Mouse (Mus musculus) embryonic facial prominence, embryonic 14.5 days (tissue): ENCODE data around the gene Ptpn9. TPM values are rescaled to one million over a fixed set of nuclear protein-coding genes. Genes with fewer than 3 reads are reported as not detected.
A peak's percentile ranks its signal among the peaks of the same experiment; 100 is the strongest.

ENCODE experiments used
- ATAC-seq: fragments of 200-750 bp; cut with Nextera tagmentation; 2 replicates; pipeline ENCODE4 v1.8.0; 2017; ENCODE audit warnings: low read depth, moderate number of reproducible peaks, moderate TSS enrichment
- DNase-seq: peaks from one replicate; pipeline ENCODE4 v3.0.0-alpha.2; 2015; ENCODE audit warnings: low spot score
- H3K27ac ChIP-seq: fragments of 300-500 bp; sonication (generic); replicated peaks from 2 replicates; pipeline ENCODE4 v1.5.1; 2014; ENCODE audit warnings: low read depth, mild to moderate bottlenecking, low read length, moderate library complexity
- H3K27me3 ChIP-seq: fragments of 300-500 bp; sonication (generic); replicated peaks from 2 replicates; pipeline ENCODE4 v1.6.1; 2014; ENCODE audit warnings: low read length; ENCODE audit not compliant: control insufficient read depth, insufficient read depth
- H3K36me3 ChIP-seq: fragments of 300-500 bp; sonication (generic); 2 replicates; pipeline ENCODE4 v1.6.1; 2014; ENCODE audit warnings: low read length, mixed read lengths; ENCODE audit not compliant: control insufficient read depth, insufficient read depth
- H3K4me1 ChIP-seq: fragments of 300-500 bp; sonication (generic); 2 replicates; pipeline ENCODE4 v1.6.1; 2014; ENCODE audit warnings: antibody characterized with exemption, low read length; ENCODE audit not compliant: control insufficient read depth, insufficient read depth
- H3K4me2 ChIP-seq: fragments of 300-500 bp; sonication (generic); 2 replicates; pipeline ENCODE4 v1.6.1; 2014; ENCODE audit warnings: low read depth, mild to moderate bottlenecking, low read length, moderate library complexity, mixed read lengths
- H3K4me3 ChIP-seq: fragments of 300-500 bp; sonication (generic); 2 replicates; pipeline ENCODE4 v1.5.1; 2014; ENCODE audit warnings: low read depth, mild to moderate bottlenecking, low read length
- H3K9ac ChIP-seq: fragments of 300-500 bp; sonication (generic); 2 replicates; pipeline ENCODE4 v1.6.1; 2014; ENCODE audit warnings: low read depth, mild to moderate bottlenecking, low read length, moderate library complexity, mixed read lengths
- H3K9me3 ChIP-seq: fragments of 300-500 bp; sonication (generic); 2 replicates; pipeline ENCODE4 v1.6.1; 2016; ENCODE audit warnings: low read length; ENCODE audit not compliant: control insufficient read depth
- WGBS: fragments of 180-500 bp; shearing (Covaris S2); extraction: QIAGEN DNeasy Blood & Tissue Kit; methylation state at CpG from one replicate; pipeline ENCODE4 v1.1.7; 2014; 5-methylcytosine and 5-hydroxymethylcytosine counted together
- polyA plus RNA-seq: library from polyadenylated mRNA; unstranded; fragments of >200 nt; fragmentation: Nextera tagmentation; extraction: Ambion mirVana; gene quantifications from 2 replicates; pipeline ENCODE4 v1.2.1, GENCODE M21; 2014

Ptpn9 gene
- polyA plus RNA-seq, 1 experiment from 2014 or later, result 32.9 TPM

GRCm38 (mm10) chr9:57074171-57074821, 79.6 kb downstream of the Ptpn9 start:
- 5% methylated on average over 21 of the region's 21 CpGs for WGBS
- H3K36me3 ChIP-seq, result no peaks in the 10 kb centered on the region
- peak; percentile 50 for DNase-seq

GRCm38 (mm10) chr9:57074822-57075603, 80.3 kb downstream of the Ptpn9 start:
- H3K4me1 ChIP-seq, result peaks cover 19% of the 10 kb centered on the region
- H3K36me3 ChIP-seq, result no peaks in the 10 kb centered on the region
- peak; percentile 86 for DNase-seq
- WGBS, result 7% methylated on average over 17 of the region's 17 CpGs
- no peak for ATAC-seq
- H3K27me3 ChIP-seq, result no peaks in the 10 kb centered on the region
- peak overlapping the region; percentile 75 for H3K9ac ChIP-seq
- H3K27ac ChIP-seq, result peak overlapping the region; percentile 90
- peak overlapping the region; percentile 80 for H3K4me2 ChIP-seq
- H3K4me3 ChIP-seq, result peak overlapping the region; percentile 94
- H3K9me3 ChIP-seq, result no peaks in the 10 kb centered on the region

More at GRCm38 (mm10) chr9:57074171-57074821, 79.6 kb downstream of the Ptpn9 start:
- Histone ChIP-seq H3K4me1 (peaks cover 19% of the 10 kb centered on the region), H3K4me3 (peak overlapping the region; percentile 94), H3K9me3 (no peaks in the 10 kb centered on the region), H3K4me2 (peak overlapping the region; percentile 80), H3K9ac (peak overlapping the region; percentile 75), H3K27ac (peak overlapping the region; percentile 90), H3K27me3 (no peaks in the 10 kb centered on the region)
- ATAC-seq, result no peak

DNA sequence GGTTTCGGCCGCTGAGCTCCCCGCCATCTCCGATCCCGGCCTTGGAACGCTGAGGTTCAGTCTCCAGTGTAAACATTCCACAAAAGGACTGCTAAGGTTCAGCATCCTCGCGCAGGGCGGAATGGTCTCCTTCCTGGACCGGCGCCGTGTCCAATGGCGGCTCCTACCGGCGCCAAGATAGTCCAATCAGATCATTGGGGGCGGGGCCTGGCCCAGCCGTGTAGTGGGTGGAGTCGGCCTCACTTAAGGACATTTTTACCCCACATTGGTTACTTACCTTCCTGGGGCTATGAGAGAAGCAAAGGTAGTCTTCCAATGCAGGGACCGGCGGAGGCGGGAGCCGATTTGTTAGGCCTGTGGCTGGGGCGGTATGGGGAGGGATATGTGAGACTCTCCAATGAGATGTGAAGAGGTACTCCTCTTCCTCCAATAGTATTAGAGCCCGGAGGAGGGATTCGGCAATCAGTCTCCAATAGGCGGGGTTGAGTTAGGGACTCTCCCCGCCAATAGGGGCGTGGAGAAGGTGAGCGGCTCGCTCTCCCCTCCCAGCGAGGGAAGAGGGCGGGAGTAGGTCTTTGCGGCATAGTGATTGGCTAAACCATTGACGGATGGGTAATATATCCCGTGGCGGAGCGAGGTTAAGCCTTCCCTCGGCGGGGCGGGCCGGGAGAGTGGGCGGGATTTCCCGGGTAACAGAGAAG, 81.1 kb downstream of the Ptpn9 start:
- Histone ChIP-seq H3K4me2 (peak overlapping the region; percentile 80), H3K36me3 (no peaks in the 10 kb centered on the region), H3K4me1 (peaks cover 15% of the 10 kb centered on the region), H3K27me3 (no peaks in the 10 kb centered on the region), H3K9me3 (no peaks in the 10 kb centered on the region), H3K9ac (peak overlapping the region; percentile 91), H3K27ac (peak overlapping the region; percentile 99), H3K4me3 (peak overlapping the region; percentile 94)
- DNase-seq, result peak; percentile 100
- ATAC-seq, result peak; percentile 86
- under 1% methylated on average over 32 of the region's 43 CpGs for WGBS

DNA sequence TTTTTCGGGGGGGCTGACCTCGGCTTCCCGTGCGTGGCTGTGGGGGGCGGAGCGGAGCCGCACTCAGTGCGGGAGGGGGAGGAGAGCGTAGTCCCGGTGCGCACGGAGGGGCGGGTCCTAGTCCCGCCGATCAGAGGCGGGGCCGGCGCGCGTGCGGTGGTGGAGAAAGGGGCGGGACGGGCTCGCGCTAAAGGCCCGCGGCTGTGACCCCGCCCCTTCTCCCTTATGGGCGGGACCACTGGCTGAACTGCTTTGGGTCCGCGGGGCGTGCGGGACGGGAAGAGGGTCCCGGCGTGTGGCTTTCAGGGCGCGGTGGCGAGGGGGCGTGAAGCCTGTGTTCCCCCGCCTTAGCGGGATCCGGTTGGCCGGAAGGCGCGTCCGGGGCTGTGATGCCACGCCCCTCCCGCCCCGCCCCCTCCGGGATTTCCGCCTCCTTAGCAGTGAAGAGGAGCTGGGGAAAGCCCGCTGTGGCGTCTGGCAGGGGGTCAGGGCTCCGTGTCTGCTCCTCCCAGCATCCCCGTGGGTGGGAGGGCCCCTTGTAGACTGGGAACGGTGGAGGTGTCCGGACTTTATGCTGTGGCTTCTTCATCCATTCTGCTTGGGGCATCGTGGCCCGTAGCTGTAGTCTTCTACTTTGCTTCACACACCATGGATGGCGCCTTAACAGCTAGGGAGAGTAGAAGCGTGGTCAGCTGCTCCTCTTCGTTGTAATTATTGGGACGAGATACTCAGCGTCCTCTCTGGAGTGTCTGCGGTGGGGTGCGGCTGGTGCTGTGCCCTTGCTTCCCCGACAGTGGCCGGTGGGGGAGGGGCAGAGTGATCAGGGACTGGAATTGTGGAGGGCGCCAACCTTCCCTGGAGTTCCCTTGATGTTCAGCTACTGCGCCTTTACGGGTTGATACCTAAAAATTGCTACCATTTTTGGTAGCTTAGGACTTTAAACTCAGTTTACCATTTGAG, 82.3 kb downstream of the Ptpn9 start:
- peak overlapping the region; percentile 99 for H3K27ac ChIP-seq
- DNase-seq (peak; percentile 94), ATAC-seq (peak; percentile 7)
- peaks cover 10% of the 10 kb centered on the region; the same call in 1 of the 2 replicates for H3K4me1 ChIP-seq
- peak overlapping the region; percentile 80 for H3K4me2 ChIP-seq
- WGBS, result 1% methylated on average over 22 of the region's 72 CpGs
- H3K9me3 ChIP-seq, result no peaks in the 10 kb centered on the region
- no peaks in the 10 kb centered on the region for H3K27me3 ChIP-seq
- H3K4me3 ChIP-seq, result peak overlapping the region; percentile 94
- H3K9ac ChIP-seq, result peak overlapping the region; percentile 91
- H3K36me3 ChIP-seq, result no peaks in the 10 kb centered on the region

- H3K9ac ChIP-seq, result no peak overlapping the region
- H3K27me3 ChIP-seq, result no peaks in the 10 kb centered on the region
- no peak for DNase-seq
- no peak overlapping the region for H3K4me3 ChIP-seq
- ATAC-seq, result no peak
- peaks cover 3% of the 10 kb centered on the region; the same call in 1 of the 2 replicates for H3K4me1 ChIP-seq
- no peak overlapping the region for H3K27ac ChIP-seq
- H3K36me3 ChIP-seq, result peaks cover 10% of the 10 kb centered on the region
- no peak overlapping the region for H3K4me2 ChIP-seq
- WGBS, result 80% methylated on average over 3 of the region's 3 CpGs
- H3K9me3 ChIP-seq, result no peaks in the 10 kb centered on the region
These were observed 87.5 kb downstream of the Ptpn9 start for GRCm38 (mm10) chr9:57082236-57082635.

Other genes with a start within 250 kb of the Ptpn9 start
- 6.4 and 8.3 TPM in 2 replicates for gene Lingo1, start 198.5 kb upstream of the Ptpn9 start, polyA plus RNA-seq
- 1.7 and 2.7 TPM in 2 replicates for gene Odf3l1, start 130.2 kb upstream of the Ptpn9 start, polyA plus RNA-seq
- gene Cspg4, start 129.9 kb upstream of the Ptpn9 start, polyA plus RNA-seq, result 34.8 and 35.1 TPM in 2 replicates
- gene Snx33, start 66.6 kb upstream of the Ptpn9 start, polyA plus RNA-seq, result 7.8 and 8.2 TPM in 2 replicates
- gene Imp3, start 57.4 kb upstream of the Ptpn9 start, polyA plus RNA-seq, result 78.0 and 81.0 TPM in 2 replicates
- gene Snupn, start 44.0 kb upstream of the Ptpn9 start, polyA plus RNA-seq, result 22.2 and 23.6 TPM in 2 replicates
- gene Sin3a, start 77.1 kb downstream of the Ptpn9 start, polyA plus RNA-seq, result 32.4 and 38.6 TPM in 2 replicates
- gene Man2c1, start 135.8 kb downstream of the Ptpn9 start, polyA plus RNA-seq, result 38.2 and 42.4 TPM in 2 replicates
- gene Neil1, start 153.4 kb downstream of the Ptpn9 start, polyA plus RNA-seq, result 6.5 and 7.7 TPM in 2 replicates
- 83.0 and 89.9 TPM in 2 replicates for gene Commd4, start 163.4 kb downstream of the Ptpn9 start, polyA plus RNA-seq
- not detected in 2 replicates for gene Trcg1, start 241.6 kb downstream of the Ptpn9 start, polyA plus RNA-seq